Mouse (Mus musculus) mouse embryonic stem cell (cell line): ENCODE measurements around the gene Hspg2.

Experiments used
- in situ Hi-C, 2 experiments: fragments of 300-500 bp; cut with MboI; formaldehyde crosslinking; loops; 1 replicate in 1 of 2; 3 replicates in 1 of 2; pipeline ENCODE4 v1.14.3; 2019 to 2020; ENCODE audit warnings: low sequenced_read_pairs in 2 of 2, low pct_unique_long_range_greater_than_20kb in 1 of 2, mixed read lengths in 1 of 2; ENCODE audit not compliant: unreplicated experiment in 1 of 2

Gene Hspg2

GRCm38 (mm10) chr4:137476761-137477237 is 8.2 kb downstream of the Hspg2 start:
- in situ Hi-C loops: no loop called here

GRCm38 (mm10) chr4:137477611-137478010 is 9.0 kb downstream of the Hspg2 start:
- in situ Hi-C loops: no loop called here

GRCm38 (mm10) chr4:137478306-137478705 is 9.7 kb downstream of the Hspg2 start:
- in situ Hi-C loops: no loop called here

- in situ Hi-C loops: no loop called here
Measured at GRCm38 (mm10) chr4:137479757-137480156, 11.2 kb downstream of the Hspg2 start.

GRCm38 (mm10) chr4:137480191-137480992 is 11.8 kb downstream of the Hspg2 start:
- in situ Hi-C loops: no loop called here

- in situ Hi-C loops: no loop called here
Measured at GRCm38 (mm10) chr4:137480993-137481340, 12.4 kb downstream of the Hspg2 start.

- in situ Hi-C loops: no loop called here
Measured at GRCm38 (mm10) chr4:137481381-137482030, 12.9 kb downstream of the Hspg2 start.

GRCm38 (mm10) chr4:137483871-137484270 is 15.3 kb downstream of the Hspg2 start:
- in situ Hi-C loops: no loop called here

- in situ Hi-C loops: no loop called here
Measured at GRCm38 (mm10) chr4:137484586-137484985, 16.0 kb downstream of the Hspg2 start.

- in situ Hi-C loops: no loop called here
Measured at GRCm38 (mm10) chr4:137485258-137485960, 16.8 kb downstream of the Hspg2 start.

GRCm38 (mm10) chr4:137486081-137487014 is 17.8 kb downstream of the Hspg2 start:
- in situ Hi-C loops: no loop called here

GRCm38 (mm10) chr4:137487286-137488000 is 18.9 kb downstream of the Hspg2 start:
- in situ Hi-C loops: no loop called here

- in situ Hi-C loops: no loop called here
Measured at GRCm38 (mm10) chr4:137488038-137488437, 19.5 kb downstream of the Hspg2 start.

- in situ Hi-C loops: no loop called here
Measured at GRCm38 (mm10) chr4:137488571-137489303, 20.2 kb downstream of the Hspg2 start.

- in situ Hi-C loops: no loop called here
Measured at GRCm38 (mm10) chr4:137489996-137490395, 21.4 kb downstream of the Hspg2 start.

- in situ Hi-C loops: no loop called here
Measured at GRCm38 (mm10) chr4:137492563-137492962, 24.0 kb downstream of the Hspg2 start.

- in situ Hi-C loops: no loop called here
Measured at GRCm38 (mm10) chr4:137493187-137493586, 24.6 kb downstream of the Hspg2 start.
